ENCODE assay signal across 24 mouse cellular contexts in the genomic region with DNA sequence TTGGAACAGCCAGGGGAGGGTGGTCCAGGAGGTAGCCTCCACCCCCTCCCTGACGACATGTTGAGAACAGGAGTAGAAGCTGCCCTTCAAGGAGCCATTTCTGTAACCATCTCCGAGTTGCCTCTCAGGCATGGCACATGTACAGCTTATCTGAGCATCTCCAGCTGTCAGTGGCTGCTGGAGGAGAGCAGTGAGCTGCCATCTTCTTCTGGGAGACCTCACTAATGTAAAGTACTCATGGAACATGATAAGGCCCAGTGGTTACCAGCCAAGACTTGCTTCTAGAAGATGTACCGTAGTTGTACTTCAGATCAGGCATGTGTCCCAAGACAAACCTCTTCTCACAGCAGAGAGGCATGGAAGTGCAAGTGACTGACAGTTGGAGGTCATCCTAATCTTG. TPM values are rescaled to one million over a fixed set of nuclear protein-coding genes. Genes with fewer than 3 reads are reported as not detected.
"Had no signal": no experiment of that assay in that cellular context is flagged by ENCODE, and none has a peak within 500 bp of the region (broad histone marks: within the 10 kb centered on the region; RNA-seq: fewer than 3 reads in every experiment).

No protein-coding gene starts in this region.

- H3K9ac ChIP-seq: intestine, embryonic 15.5 days; kidney, embryonic 15.5 days; limb, embryonic 13.5 days; lung, embryonic 14.5 days had no signal

- ATAC-seq: intestine, embryonic 15.5 days had no signal

- H3K36me3 ChIP-seq: intestine, embryonic 15.5 days; kidney, embryonic 15.5 days; limb, embryonic 10.5 days; limb, embryonic 13.5 days had no signal

- H3K27ac ChIP-seq: intestine, embryonic 15.5 days; kidney, embryonic 15.5 days; limb, embryonic 10.5 days; limb, embryonic 13.5 days; stomach, postnatal 0 days had no signal

- H3K4me3 ChIP-seq: intestine, embryonic 15.5 days; kidney, embryonic 15.5 days; limb, embryonic 10.5 days; limb, embryonic 13.5 days had no signal

- H3K4me2 ChIP-seq: intestine, embryonic 15.5 days; kidney, embryonic 15.5 days; limb, embryonic 13.5 days; lung, embryonic 14.5 days; midbrain, embryonic 11.5 days had no signal

- H3K27me3 ChIP-seq: intestine, embryonic 15.5 days; kidney, embryonic 15.5 days; limb, embryonic 13.5 days had no signal

- H3K9me3 ChIP-seq: intestine, embryonic 15.5 days; kidney, embryonic 15.5 days; limb, embryonic 10.5 days; limb, embryonic 13.5 days had no signal

- DNase-seq: kidney, adult 11 months; kidney, adult 8-10 months; kidney, postnatal 10 days; kidney, postnatal 36 days; lung, embryonic 14.5 days; lung, postnatal 10 days; lung, postnatal 36 days; midbrain, embryonic 14.5 days; right cerebral cortex, postnatal 4 days; thymus, adult 2 months; thymus, postnatal 25 days had no signal

RNA-seq across cellular contexts. Expression of a gene that starts 43.9 kb away (rescaled TPM):
- total RNA-seq: layer of hippocampus, postnatal 25 days; left cerebral cortex, adult 18-20 months; left cerebral cortex, postnatal 25 days; midbrain, postnatal 0 days had no signal
- polyA plus RNA-seq: limb, embryonic 10.5 days; limb, embryonic 13.5 days; lung, embryonic 14.5 days; neural tube, embryonic 14.5 days had no signal

RNA-seq across cellular contexts. Expression of a gene that starts 58.6 kb away (rescaled TPM):
- total RNA-seq: layer of hippocampus, postnatal 25 days; left cerebral cortex, adult 18-20 months; left cerebral cortex, postnatal 25 days; midbrain, postnatal 0 days had no signal
- polyA plus RNA-seq: limb, embryonic 10.5 days; limb, embryonic 13.5 days; liver, adult 2 months; lung, embryonic 14.5 days; midbrain, embryonic 11.5 days; midbrain, embryonic 14.5 days; midbrain, postnatal 0 days; neural tube, embryonic 11.5 days; neural tube, embryonic 14.5 days had no signal
